Mouse (Mus musculus): ENCODE data around the gene Runx1.

GRCm38 (mm10) chr16:92779175-92779574 lies 46.8 kb downstream of the Runx1 start:
- no peak for TF ChIP-seq CTCF (IDR thresholded peaks at IDR 0.05; ENCODE audit: control insufficient read depth, insufficient read depth, insufficient replicate concordance, low read depth, low read length)
- TF ChIP-seq POLR2A (IDR thresholded peaks at IDR 0.05; ENCODE audit: control insufficient read depth, low read depth, low read length): no peak
